Mouse (Mus musculus) T-helper 1 cell (primary cell): Measurements from ENCODE around the gene Glod4.
"Not testable (repeated sequence)": the region's sequence is repeated elsewhere in the genome, so short reads cannot be mapped to it uniquely, and the experiment has no call there.

Experiments used
- in situ Hi-C: fragments of 300-600 bp; cut with MboI, MseI; formaldehyde crosslinking; loops from one replicate; pipeline ENCODE4 v1.15.1; 2025; ENCODE audit warnings: high pct_unique_total_duplicates

The Glod4 gene

DNA sequence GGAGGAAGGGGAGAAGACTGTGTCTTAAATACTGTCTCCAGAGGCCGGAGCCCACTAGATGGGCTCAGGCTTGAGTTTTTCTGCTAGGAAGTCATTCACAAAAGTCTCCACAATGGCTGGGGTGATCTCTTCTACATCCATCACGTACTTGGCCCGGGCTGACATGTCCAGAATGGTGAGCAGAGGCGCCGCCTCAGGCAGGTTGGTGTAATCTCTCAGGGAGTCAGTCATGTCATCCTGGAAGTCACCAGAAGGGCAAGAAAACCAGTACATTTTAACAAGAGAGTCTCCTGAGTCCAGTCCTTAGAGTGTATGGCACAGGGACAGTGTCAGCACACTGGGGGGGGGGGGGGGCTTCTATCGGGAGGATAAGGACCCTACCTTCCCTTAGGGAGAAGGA lies 15.0 kb upstream of the Glod4 start:
- in situ Hi-C loops = loop anchor here (5.0 kb wide), 1 partner anchor 149 kb away; the partner anchor contains the start of gene Timm22

DNA sequence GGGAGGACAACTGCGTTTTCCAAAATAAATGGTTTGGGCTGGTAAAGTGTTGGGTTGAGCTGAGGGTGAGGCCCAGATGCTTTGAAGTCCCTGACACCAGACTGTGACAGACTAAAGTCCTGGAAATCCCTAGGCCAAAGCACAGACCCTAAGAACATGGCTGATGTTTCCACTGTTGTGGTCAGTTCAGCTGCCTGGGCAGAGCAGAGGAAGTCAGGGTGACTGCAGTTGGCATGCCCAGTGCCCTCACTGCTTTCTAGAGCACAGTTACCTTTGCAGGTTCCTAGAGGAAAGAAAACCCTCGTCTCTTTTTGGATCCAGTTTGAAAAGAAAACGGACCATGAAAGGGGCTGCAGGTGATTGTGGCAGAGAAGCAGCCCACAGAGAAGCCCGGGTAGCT lies 13.9 kb upstream of the Glod4 start:
- in situ Hi-C loops = loop anchor here (5.0 kb wide), 1 partner anchor 150 kb away; the partner anchor contains the start of gene Timm22

DNA sequence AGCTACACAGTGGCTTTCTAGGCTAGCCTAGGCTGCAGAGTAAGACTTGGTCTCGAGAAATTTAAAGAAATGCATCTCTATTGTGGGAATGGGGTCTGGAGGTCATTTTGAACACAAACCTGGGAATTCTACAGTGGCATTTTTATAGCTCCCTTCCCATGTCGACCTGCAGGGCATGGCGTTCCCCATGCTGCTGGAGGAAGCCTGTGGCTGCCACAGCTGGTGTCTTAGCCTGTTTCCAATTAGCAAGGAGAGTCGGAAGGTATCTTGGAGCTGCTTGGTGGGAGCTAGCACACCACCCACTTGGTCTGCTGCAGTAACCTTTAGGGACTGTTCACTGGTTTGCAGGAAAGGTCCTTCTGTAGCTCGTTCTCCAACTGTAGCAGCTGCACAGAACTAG lies 12.6 kb upstream of the Glod4 start:
- in situ Hi-C loops = loop anchor here (5.0 kb wide), 1 partner anchor 151 kb away; the partner anchor contains the start of gene Timm22

DNA sequence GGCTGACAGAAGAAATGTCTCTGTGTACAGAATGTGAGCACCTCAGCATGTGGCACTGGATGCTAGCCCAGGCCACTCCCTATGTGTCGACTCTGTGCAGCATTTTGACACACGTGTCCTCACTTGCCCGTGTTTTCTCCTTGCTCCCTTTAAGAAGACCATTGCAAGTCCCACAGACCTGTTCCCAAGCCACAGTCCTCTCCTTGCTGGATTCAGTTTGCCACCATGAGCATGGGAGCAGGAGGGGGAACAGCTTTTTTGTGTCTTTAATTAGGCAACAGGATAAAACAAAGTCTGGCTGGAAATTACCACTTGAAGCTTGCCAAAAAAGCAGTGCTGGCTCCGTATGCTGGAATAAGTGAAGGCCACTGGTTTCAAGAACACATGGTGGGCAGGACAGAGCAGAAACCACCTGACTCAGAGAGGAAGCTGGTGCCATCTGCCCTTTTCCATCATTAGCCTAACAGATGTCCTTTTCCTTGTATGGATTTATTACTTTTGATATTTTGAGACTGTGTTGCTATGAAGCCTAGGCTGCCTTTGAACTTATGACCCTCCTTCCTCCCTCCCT lies 12.0 kb upstream of the Glod4 start:
- in situ Hi-C loops = loop anchor here (5.0 kb wide), 1 partner anchor 152 kb away; the partner anchor contains the start of gene Timm22

DNA sequence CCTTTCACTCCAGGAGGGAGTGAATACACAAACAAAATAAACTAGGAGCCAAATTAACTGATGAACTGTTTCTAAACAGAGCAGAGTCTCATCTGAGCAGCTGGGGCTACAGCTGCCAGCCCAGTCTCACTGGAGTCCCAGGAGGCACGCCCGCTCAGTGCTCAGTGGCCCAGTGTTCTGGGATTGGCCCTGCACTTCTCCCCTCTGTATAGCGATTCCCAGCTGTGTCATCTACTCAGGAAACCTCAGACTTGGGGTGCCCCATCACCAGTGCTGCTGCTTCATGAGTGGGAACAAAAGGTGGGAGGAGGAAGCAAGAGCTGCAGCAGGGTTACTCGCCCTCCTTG lies 10.4 kb upstream of the Glod4 start:
- in situ Hi-C loops = no loop called here

DNA sequence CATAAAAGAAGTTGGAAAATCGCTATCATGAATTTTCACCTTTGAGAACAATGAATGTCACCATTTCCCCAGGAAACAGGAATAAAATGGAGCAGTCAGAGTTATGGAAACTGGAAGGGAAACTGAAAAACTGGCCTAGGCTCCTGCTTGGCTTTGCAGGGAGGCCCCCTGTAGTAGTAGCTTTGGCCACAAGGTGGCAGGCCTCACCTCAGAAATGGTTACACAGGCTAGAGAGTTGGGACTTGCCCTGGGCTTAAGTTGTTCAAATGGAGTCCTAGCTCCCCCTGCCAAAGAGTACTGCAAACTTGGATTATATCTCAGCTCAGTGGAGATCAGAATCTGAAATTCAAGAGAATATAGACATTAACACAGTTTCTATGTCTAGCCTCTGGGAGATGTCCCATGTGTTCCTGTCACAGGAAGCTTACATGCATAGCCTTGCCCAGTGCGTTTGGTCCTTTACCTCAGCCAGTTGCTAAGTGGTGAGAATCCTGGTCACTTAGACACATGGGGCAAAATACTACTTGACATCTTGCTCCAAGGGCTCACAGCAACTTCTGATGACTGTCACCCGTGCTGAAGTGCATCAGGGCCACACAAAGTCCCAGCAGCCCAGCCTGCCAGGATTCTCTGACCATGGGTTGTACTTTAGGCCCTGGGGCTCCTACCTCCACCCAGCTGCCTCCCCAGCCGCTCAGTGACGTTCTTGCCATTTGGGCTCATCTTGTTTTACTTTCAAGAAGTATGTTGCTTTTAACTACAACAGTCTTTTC lies 9.8 kb upstream of the Glod4 start:
- in situ Hi-C loops = no loop called here

DNA sequence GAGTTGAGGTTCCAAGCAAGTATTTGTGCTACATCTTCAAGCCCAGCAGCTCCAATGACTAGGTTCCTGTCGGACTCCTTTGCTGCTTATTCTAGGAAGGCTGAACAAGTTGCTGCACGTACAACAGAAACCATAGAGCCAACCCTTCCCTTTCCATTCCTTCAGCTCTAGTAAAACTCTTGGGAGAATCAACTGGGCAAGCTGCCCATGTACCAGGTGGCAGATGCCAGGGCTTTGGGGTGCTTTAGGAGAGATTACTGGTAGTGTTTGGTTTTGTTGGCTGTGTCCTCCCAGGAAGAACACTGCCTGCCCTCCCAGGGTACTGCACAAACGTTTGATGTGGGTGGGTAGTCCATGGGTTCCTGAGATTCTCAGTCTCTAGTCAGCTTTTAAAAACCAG lies 8.5 kb upstream of the Glod4 start:
- in situ Hi-C loops = no loop called here

DNA sequence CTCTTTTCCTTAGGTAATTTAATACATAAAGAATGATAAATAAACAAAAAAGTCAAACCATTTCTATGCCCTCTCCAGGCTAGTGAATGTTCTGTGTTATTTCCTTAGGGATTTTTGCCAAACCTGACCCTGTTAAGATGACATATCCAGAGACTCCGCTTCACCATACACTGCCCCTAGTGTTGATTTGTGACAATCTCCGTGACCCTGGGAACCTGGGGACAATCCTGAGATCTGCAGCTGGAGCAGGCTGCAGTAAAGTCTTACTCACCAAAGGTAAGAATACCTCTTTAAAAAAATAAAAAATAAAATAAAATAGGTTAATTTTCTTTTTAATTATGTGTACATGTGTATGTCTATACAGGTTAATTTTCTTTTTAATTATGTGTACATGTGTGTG lies 3.7 kb upstream of the Glod4 start:
- in situ Hi-C loops = no loop called here

DNA sequence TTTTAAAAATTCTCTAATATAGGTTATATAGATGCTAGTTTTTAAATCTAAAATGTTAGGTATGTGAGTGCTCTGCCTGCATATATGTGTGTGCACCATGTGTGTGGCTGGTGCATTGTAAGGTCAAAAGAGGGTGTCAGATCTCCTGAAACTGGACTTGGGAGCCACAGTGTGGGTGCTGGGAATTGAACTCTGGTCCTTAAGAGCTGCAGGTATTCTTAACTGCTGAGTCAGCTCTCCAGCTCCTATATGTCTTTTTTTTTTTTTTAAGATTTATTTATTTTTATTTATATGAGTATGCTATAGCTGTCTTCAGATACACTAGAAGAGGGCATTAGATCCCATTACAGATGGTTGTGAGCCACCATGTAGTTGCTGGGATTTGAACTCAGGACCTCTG lies 2.9 kb upstream of the Glod4 start:
- in situ Hi-C loops = no loop called here

DNA sequence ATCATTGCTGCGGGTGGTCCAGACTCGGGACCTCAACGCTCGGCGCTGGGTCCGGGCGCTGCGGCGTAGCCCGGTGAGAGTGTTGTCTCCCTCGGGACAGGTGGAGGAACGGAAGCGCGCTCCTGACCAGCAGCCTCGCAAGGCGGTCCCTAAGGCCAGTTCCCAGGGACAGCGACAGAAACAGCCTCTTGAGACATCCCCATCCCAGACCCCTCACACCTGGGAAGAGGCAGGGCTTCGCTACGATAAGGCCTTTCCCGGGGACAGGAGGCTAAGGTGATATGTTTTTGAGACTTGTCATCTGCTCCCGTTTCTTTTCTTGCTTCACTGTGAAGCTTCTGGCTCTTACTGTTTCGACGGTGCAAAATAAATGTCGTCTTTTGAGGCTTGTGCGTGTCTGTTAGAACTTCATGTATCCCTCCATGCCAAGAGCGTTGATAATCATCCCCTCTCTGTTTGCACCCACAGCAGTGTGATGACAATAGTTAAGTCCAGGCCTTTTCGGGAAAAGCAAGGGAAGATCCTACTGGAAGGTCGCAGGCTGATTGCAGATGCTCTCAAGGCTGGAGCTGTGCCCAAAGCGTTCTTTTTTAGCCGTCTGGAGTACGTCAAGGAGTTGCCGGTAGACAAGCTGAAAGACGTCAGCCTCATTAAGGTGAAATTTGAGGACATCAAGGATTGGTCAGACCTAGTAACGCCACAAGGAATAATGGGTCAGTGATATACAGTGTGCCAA lies 454 bp upstream of the Glod4 start:
- in situ Hi-C loops = no loop called here

DNA sequence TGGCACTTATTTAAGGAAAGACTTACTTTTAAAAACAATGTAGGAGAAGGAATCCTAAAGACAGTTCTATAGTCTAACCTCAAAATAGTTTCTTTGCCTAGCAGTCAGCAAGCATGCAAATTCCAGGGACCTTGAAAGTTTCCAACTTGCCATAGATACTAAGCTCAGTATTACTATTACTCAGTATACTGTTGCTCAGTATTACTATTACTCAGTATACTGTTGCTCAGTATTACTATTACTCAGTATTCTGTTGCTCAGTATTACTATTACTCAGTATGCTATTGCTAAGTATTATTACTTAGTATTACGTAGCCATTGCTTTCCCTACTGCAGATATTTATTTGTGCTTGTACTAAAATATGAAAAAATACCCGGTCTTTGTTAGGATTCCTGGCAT lies 3.8 kb downstream of the Glod4 start:
- in situ Hi-C loops = no loop called here

DNA sequence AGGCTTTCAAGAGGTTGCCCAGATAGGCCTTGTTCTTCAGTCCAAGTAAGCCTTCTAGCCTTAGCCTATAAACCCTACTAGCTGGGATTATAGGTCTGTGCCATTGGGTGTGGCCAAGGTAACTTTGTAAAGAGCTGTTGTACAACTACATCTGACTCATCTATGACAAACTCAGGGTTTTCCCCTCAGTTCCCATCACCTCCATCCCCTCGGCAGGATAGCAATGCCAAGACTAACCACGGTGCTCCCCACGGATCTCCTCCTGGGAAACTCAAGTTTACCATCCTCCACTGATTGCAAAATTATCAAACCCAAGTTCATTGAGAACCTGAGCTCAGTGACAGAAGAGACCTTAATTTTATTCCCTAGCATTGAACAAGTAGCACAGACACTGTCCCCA lies 7.4 kb downstream of the Glod4 start:
- in situ Hi-C loops = no loop called here

DNA sequence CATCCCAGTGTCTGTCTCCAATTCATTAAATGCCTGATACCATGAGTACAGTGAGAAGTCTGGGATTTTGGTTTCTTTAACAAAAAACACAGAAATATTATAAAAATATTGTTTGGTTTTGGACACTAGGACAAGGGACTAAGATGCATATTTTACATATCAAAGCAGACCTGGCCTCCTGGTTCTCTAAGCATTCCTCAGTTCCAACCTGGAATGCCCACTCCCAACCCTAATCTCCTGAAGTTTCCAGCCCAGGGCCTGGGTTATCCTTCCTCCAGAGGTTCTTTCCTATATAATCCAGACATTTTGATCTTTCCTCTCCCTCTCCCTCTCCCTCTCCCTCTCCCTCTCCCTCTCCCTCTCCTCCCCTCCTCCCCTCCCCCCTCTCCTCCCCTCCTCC lies 18.5 kb downstream of the Glod4 start:
- in situ Hi-C loops = no loop called here

DNA sequence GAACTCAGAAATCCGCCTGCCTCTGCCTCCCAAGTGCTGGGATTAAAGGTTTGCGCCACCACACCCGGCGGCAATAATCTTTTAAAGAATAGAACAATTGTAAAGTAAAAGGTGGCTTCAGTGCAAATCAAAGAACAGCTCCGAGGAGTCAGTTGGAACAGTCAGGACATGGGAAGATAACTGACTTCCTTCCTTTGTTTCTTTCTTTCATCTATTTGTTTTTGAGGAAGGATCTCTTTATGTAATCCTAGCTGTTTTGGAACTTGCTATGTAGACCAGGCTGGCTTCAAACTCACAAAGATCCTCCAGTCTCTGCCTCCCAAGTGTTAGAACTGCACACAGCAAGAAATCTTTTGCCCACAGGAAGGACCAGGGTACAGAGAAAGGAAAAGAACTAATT lies 18.9 kb downstream of the Glod4 start:
- in situ Hi-C loops = no loop called here

DNA sequence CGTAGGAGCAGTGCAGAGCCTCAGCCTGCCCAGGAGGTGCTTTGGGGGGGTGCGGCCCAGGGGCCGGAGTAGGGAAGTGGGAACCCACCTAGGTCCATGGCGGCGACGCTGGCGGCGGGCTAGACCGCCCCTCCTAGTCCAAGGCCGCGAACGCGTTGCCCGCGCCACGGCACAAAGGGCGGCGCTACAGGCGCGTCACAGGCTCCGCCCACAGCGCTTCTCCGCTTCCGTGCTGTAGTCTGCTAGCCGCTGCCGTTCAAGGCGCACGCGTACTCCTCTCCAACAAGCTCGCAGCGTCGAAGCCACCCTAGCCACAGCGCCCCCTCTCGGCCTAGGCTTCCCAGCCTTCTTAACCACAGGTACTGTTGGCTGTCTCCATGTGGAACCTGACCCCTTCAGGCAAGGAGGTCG lies 26.1 kb downstream of the Glod4 start, which contains the start of the genes Dbil5 and Gemin4:
Dbil5 (plus strand) TSS at position 219 of the 411 bp plus-strand sequence.
Gemin4 (minus strand) TSS at position 275 of the 411 bp plus-strand sequence.
- in situ Hi-C loops = no loop called here

DNA sequence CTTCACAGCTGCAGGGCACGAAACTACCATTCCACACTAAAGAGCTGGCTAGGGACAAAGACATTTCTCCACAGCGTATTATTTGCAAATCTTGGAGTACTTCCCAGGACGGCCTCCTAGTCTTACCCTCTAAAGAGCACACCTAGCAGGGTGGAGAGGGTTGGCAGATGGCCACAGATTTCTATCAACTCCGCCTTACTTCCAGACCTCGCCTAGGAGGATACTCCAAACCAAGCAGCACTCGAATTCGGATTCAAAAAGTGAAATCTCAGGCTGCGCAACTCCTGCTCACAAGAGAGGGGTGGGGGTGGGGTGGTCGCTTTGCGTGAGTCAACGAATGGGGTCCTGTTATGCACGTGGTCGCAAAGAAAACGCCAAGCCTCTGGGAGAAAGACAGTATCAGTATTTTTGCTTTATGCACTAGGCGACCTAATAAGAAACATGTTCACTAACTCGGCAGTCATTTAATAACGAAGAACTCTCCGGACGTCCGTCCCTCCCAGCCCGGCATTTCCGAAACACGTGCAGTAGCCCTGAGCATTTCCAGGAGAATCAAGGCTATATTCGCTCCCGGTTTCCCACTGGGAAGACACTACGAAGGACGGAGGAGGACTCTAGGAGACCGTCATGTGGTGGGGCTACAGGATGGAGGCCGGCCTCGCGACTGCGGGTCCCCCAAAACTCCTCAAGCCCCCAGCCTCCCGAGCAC lies 26.7 kb downstream of the Glod4 start:
- in situ Hi-C loops = no loop called here

DNA sequence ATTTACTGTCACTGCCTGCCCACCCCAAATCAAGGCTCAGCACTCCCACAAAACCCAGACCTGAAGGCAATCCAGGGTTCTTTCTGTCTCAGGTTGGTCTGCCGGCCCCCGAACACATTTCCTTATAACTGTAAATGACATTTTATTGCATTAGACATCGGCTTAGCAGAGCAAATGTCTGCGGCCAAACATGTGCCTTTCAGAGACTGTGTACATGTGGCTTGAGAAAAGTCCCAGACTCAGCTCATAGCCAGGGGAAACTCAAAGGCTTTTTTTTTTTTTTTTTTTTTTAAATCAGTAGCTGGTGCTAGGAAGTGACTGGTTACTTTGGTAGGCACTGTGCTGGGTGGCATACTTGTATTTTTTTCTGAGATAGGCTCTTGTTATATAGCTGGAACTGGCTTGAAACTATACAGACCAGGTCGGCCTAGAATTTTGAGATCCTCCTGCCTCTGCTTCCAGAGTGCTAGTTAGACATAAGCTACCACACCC lies 27.4 kb downstream of the Glod4 start:
- in situ Hi-C loops = no loop called here

DNA sequence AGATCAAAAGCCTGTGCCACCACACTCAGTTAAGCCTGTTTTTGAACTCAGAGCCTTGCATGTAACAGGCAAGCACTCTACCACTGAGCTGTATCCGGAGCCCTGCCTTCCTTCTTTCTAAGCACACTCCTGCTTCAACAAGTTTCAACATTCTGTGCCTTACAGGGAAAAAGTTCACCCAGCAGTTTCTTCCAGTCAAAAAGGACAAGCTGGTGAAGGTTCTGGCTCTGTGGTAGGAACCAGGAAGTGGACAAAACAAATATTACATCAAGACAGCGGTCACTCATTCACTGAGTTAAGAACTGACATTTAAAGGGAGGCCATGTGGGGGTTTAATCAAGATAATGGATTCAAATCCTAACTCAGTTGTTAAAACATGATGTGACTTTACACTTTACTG lies 28.5 kb downstream of the Glod4 start:
- in situ Hi-C loops = no loop called here

DNA sequence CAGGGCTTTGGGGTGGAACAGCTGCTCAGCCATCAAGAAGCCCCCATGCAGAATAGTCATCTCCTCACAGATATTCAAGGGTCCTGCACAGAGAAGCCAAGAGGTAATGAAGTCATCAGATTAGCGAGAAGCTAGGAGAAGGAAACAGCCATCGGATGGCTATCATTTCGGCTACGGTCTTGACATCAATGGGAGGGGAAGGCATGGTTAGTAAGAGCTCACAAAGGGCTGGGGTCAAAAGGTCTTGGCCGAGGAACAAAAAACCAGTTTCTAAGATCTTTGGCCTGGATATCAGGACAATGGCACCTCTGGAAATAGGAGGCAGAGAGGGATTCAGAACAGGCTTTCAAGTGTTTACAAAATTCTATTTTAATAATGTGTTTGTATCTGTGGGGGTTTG lies 29.7 kb downstream of the Glod4 start:
- in situ Hi-C loops = no loop called here

DNA sequence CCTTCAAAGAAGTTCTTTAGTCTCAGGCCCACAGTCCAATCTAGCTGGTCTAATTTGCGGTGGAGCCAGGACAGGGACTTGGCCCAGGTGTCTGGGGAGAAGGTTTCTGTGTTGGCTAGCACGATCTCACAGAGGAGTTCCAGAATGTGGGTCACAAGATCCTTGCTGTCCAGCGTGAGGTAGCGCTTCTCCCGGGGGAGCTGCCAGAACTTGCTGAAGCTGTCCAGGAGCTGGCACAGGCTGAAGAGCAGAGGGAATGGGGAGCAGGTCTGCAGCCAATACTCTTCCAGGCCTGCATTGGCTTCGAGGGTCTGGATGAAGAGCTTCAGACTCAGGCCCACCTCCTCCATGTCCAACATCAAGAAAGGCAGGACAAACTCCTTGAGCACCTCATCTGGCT lies 31.9 kb downstream of the Glod4 start:
- in situ Hi-C loops = not testable (repeated sequence)

DNA sequence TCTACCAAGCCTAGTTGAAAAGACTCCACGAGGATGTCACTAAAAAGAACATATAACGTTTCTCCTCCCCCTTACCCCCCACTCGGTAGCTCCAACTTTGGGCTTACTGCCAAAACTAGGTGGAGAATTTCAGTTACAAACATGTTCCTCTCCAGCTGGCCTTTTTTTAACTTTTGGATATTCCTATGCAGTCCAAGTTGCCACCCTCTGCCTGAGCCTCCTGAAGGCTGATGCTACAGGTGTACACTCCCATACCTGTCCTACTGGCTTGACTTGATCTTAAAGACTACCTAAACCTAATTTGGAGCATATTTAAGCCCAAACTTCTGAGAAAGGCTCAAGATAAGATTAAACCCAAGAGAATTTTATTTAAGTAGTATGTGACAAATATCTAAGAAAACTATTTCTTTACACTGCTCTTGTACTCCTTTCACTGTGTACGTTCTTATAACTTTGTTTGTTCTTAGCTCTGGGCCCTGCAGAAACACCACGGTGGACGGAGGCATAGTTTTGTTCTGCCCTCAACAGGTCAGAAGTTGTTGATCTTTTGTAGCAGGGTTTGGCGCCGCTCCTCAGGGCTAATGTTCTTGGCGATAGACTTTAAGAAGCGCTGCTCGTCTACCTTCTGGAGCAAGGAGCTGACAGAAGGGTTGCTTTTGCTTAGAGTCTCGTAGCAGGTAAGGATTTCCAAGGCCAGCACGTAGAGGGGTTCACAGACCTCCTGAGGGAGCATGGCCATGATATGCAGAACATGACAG lies 33.1 kb downstream of the Glod4 start:
- in situ Hi-C loops = no loop called here
